Mouse (Mus musculus): ENCODE measurements around the gene H2afy.

The H2afy gene

DNA sequence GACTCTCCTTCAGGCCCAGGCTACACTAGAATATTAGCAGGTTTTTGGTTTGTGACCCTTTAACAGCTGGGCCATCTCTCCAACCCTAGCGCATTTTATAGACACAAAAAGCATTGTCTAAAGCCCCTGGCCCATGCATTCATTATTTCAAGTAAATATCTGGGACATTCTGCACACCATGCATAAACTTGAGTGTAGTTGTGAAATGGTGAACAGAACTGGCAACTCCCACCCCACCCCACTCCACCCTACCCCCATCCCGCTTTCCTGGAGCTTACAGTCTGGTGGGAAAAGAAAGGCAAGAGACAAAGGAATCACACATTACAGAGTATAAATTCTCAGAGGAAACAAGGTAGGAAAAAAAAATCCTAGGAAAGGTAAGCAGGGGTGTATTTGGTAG, at the start of gene H2afy:
TSS of gene H2afy (minus strand) at position 162 of the 400 bp plus-strand sequence.
- no peak for DNase-seq (ENCODE audit: low read depth, low spot score)

- DNase-seq (ENCODE audit: low read depth, low spot score): no peak
Measured at GRCm38 (mm10) chr13:56183687-56184086, 47.5 kb upstream of the H2afy start.

DNA sequence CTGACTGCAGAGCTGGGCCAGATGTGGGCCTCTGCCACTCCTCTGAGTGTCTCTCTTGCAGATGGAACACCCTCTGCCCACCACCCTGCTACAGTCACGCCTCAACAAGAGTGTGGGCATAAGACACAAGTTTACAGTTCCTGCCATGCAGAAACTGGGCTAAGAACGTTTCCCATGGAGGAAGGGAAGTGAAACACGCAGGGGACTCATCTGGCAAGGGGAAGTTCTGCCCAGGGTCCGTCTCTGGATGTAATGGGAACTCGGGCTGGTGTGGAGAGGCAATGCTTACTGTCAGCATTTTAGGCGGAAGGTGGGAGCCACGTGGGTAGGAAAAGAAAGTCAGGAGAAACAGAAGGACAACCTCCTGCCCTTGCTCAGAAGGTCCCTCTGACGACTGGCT, 45.3 kb upstream of the H2afy start:
- no peak for DNase-seq (ENCODE audit: low read depth, low spot score)

- DNase-seq (ENCODE audit: low read depth, low spot score): no peak
Measured at GRCm38 (mm10) chr13:56178416-56179035, 42.4 kb upstream of the H2afy start, which contains the start of gene Tifab. Gene Tifab, minus strand, starts transcription at chr13:56178885.

DNA sequence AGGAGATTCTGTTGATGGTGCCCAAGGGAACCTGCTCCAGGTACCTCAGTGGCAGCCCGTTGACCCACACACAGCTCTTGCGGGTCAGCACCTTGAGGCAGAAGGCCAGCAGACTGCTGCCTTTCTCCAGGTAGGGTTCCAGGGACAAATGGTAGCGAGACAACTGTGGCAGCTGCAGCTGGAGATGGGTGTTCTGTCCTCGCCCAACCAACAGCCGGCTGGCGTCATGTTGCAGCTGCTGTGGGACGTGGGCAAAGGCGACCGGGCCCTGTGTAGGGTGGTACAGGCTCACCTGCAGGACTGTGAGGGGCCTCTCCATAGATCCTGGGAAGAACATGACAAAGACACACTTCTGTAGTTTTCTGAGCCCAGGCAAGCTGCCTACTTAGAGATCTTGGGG, 40.1 kb upstream of the H2afy start:
- no peak for DNase-seq (ENCODE audit: low read depth, low spot score)

- no peak for DNase-seq (ENCODE audit: low read depth, low spot score)
Measured at GRCm38 (mm10) chr13:56175848-56176247, 39.7 kb upstream of the H2afy start.

DNA sequence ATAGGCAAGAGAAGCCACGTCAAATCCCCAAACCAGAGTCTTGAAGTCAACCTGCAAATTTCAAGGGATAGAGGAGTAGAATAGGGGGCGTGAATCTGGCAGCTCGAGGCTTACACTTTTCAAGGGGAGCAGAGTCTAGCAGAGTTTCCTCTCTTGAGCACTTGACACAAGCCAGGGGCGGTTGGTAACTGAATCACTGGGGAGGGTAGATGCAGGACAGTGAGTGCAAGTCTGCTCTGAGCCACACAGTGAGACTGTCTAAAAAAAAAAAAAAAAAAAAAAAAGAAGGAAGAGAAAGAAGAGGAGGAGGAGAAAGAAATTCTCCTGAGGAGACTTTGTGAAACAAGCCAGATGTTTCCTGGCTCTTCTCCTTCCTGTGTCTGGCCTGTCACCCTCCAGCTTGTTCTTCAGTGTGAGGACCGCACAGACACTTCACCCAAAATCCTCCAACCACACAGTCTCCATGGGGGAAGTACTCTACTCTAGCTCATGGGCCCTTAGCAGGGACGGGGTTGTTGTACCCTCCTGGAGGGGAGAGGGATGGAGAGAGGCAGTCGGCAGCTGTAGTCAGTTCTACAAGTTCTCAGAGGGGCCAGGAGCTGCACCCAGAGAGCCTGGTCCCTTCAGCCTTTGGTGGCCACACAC, 36.9 kb upstream of the H2afy start:
- DNase-seq (ENCODE audit: low read depth, low spot score): no peak

- no peak for DNase-seq (ENCODE audit: low read depth, low spot score)
Measured at GRCm38 (mm10) chr13:56172106-56172505, 35.9 kb upstream of the H2afy start.

DNA sequence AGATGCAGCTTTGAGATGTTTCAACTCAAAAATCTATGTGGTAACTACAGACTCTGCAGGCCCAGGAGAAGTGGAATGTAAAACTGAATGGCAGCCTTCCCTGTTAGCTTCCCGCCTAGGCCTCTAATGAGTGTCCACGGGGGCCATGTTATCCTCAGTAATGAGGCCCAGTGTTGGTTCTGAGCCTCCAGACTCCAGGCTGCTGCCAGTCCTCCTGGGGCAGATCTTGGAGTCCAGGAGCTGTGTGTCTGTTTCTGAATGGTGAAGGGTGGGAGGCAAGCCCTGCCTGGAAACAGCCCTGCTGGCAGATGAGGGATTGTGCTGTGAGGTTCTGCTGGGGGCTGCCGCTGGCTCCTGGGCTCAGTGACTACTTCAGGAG, 32.2 kb upstream of the H2afy start:
- no peak for DNase-seq (ENCODE audit: low read depth, low spot score)

- no peak for DNase-seq (ENCODE audit: low read depth, low spot score)
Measured at GRCm38 (mm10) chr13:56167446-56168402, 31.6 kb upstream of the H2afy start.

DNA sequence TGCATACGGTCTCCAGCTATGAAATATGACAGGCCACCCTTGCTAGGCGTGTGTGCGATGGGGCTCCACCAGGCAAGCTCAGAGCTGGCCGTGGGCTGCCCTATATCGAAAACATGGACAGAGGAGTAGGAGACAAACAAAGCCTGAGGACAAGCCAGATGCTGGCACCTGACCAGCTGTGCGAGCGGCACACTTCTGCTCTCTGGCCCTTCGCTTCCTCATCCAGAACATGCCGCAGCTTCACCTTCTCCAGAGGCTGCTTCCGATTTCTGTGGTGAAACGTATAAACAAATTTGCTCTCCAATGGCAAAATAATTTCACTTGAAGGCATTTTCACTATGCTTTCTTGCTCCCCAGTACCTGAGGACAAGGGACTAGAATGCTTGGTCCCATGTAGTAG, 29.4 kb upstream of the H2afy start:
- no peak for DNase-seq (ENCODE audit: low read depth, low spot score)

GRCm38 (mm10) chr13:56164372-56164771, 28.2 kb upstream of the H2afy start:
- no peak for DNase-seq (ENCODE audit: low read depth, low spot score)

GRCm38 (mm10) chr13:56163751-56164150, 27.6 kb upstream of the H2afy start:
- no peak for DNase-seq (ENCODE audit: low read depth, low spot score)

DNA sequence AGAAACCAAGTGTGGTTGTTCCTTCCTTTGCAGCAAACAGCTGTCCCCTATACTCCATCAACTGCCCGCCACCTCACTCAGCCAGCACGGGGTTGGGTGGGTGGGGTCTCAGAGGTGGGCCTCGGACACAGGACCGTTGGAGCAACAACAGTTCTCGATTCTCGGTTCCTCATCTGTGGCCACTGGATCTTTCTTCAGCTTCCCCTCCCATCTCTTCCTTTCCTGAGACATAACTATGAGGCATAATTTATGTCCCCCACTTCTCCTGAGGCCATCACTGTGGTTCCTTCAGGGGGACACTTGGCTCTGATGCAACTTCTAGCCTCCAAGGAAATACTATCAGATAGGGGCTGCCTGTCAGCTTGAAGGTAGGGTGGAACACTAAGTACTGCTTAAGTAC, 26.7 kb upstream of the H2afy start:
- DNase-seq (ENCODE audit: low read depth, low spot score): no peak

GRCm38 (mm10) chr13:56159614-56160363, 23.6 kb upstream of the H2afy start:
- DNase-seq (ENCODE audit: low read depth, low spot score): no peak

DNA sequence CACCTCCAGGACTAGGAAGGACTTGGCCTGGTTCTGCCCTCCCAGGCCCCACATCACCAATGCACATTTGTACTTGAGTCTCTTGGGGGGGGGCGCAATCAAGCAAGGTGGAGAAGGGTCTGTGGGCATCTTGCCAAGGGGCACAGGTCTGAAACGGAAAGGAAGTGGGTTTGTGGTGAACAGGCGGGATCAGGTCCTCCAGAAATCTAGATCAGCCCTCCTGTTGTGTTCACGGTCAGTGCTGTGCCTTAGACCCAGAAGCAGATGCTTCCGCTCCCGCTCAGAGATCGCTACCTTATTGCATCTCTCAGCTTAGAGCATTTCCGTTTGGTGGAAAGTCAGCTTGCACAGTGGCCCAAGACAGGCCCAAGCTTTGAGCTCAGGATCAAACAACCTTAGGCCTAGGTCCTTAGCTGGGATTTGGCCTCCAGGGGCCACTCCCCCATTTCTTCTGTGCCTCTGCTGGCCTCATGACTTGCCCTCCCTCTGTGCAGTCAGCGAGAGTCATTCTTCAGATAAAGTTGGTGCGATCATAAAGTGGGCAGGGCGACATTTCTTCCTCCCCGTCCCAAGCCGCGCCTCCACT, 22.9 kb upstream of the H2afy start:
- DNase-seq (ENCODE audit: low read depth, low spot score): no peak

GRCm38 (mm10) chr13:56155671-56156070, 19.5 kb upstream of the H2afy start:
- DNase-seq (ENCODE audit: low read depth, low spot score): no peak

- DNase-seq (ENCODE audit: low read depth, low spot score): no peak
Measured at GRCm38 (mm10) chr13:56155048-56155447, 18.9 kb upstream of the H2afy start.

- DNase-seq (ENCODE audit: low read depth, low spot score): no peak
Measured at GRCm38 (mm10) chr13:56152773-56153460, 16.8 kb upstream of the H2afy start.

DNA sequence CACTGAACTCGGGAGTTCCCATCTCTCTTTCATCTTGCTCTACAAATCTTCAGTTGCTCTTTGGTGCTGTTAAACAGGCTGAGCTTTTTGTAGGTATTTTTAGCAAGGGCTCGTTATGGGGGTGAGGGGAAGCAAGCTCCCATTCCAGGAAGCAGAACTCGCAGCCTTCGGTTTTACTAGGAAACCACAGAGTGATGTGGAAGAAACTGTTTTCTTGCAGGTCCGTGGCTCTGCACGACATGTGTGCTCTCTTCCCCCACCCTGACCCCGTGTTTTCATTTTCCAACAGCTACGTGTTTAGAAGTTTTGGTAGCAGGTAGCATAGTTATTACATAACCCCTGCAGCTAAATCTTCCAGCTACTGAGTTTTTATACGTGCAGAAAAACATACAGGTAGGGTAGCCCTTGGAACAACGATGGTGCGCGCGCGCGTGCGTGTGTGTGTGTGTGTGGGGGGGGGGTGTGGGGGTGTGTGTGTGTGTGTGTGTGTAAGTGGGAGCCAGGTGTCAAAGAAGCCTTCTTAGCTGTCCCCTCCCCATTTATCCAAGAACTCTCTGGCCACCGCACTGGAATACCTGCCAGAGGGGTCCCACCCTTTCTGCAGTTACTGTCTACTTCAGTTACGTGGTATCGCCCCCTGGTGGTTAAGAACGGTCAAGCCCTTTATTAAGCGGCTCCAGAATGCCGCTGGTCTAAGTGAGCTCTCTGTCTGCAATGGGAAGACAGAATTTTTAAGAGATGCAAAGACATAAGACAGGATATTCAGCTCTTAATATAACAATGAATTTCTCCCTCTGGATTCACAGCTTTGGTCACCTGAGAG, 15.5 kb upstream of the H2afy start:
- peak; percentile 71 for DNase-seq (ENCODE audit: low read depth, low spot score)

Data from retina, postnatal 7 days (tissue).